Comparison of ENCODE assay signal across 18 mouse cellular contexts in genomic region chr2:148036611-148037160, GRCm38 (mm10). TPM values are rescaled to one million over a fixed set of nuclear protein-coding genes. Genes with fewer than 3 reads are reported as not detected.
DNase-seq lines count a peak whose midpoint lies in the region; ATAC-seq and TF ChIP-seq lines count a peak whose summit lies in the region.
"Had no signal": no experiment of that assay in that cellular context is flagged by ENCODE, and none has a peak within 500 bp of the region (broad histone marks: within the 10 kb centered on the region; RNA-seq: fewer than 3 reads in every experiment).

No protein-coding gene starts in this region.

- H3K4me2 ChIP-seq in hindbrain, embryonic 14.5 days (replicated peaks) = no peak overlapping the region
- H3K4me2 ChIP-seq in lung, postnatal 0 days (replicated peaks; ENCODE audit: low read depth, low read length) = peak overlapping the region; percentile 62
- H3K4me2 ChIP-seq in stomach, embryonic 15.5 days = peak overlapping the region; percentile 39
- H3K4me2 ChIP-seq: embryonic facial prominence, embryonic 12.5 days; forebrain, embryonic 13.5 days; liver, embryonic 13.5 days had no signal

- TF ChIP-seq EP300 in lung, postnatal 0 days (IDR thresholded peaks at IDR 0.05) = no peak

- H3K27me3 ChIP-seq in hindbrain, embryonic 10.5 days (ENCODE audit: insufficient read depth, poor library complexity, severe bottlenecking) = peaks cover 99% of the 10 kb centered on the region
- H3K27me3 ChIP-seq in hindbrain, embryonic 14.5 days (ENCODE audit: control insufficient read depth, insufficient read depth, low read length) = peaks cover 95% of the 10 kb centered on the region
- peaks cover 25% of the 10 kb centered on the region for H3K27me3 ChIP-seq in lung, postnatal 0 days (replicated peaks; ENCODE audit: insufficient read depth, low read length)
- H3K27me3 ChIP-seq in stomach, embryonic 15.5 days (replicated peaks) = peaks cover 58% of the 10 kb centered on the region

- no peak for TF ChIP-seq CTCF in lung, postnatal 0 days (IDR thresholded peaks at IDR 0.05)

- no peaks in the 10 kb centered on the region for H3K9me3 ChIP-seq in hindbrain, embryonic 10.5 days
- H3K9me3 ChIP-seq in hindbrain, embryonic 14.5 days (ENCODE audit: control insufficient read depth, low read length) = no peaks in the 10 kb centered on the region
- H3K9me3 ChIP-seq in lung, postnatal 0 days (ENCODE audit: low read length) = no peaks in the 10 kb centered on the region
- H3K9me3 ChIP-seq in stomach, embryonic 15.5 days = no peaks in the 10 kb centered on the region
- H3K9me3 ChIP-seq: embryonic facial prominence, embryonic 12.5 days; forebrain, embryonic 13.5 days; limb, embryonic 10.5 days; liver, embryonic 13.5 days had no signal

- under 1% methylated on average over 4 of the region's 4 CpGs for WGBS in hindbrain, embryonic 10.5 days
- WGBS in hindbrain, embryonic 14.5 days = under 1% methylated on average over 4 of the region's 4 CpGs
- WGBS in lung, postnatal 0 days = 4% methylated on average over 4 of the region's 4 CpGs
- 7% methylated on average over 4 of the region's 4 CpGs for WGBS in stomach, embryonic 15.5 days

- no peak for ATAC-seq in hindbrain, embryonic 14.5 days (ENCODE audit: low FRiP score)
- ATAC-seq in lung, postnatal 0 days = no peak
- no peak for ATAC-seq in stomach, embryonic 15.5 days (ENCODE audit: insufficient read depth, low FRiP score, low read depth)
- ATAC-seq: forebrain, embryonic 13.5 days; hindbrain, postnatal 0 days; intestine, postnatal 0 days had no signal

- H3K27ac ChIP-seq in hindbrain, embryonic 10.5 days = no peak overlapping the region
- no peak overlapping the region for H3K27ac ChIP-seq in hindbrain, embryonic 14.5 days
- peak overlapping the region; percentile 91 for H3K27ac ChIP-seq in lung, postnatal 0 days (ENCODE audit: low read length)
- H3K27ac ChIP-seq in stomach, embryonic 15.5 days = no peak overlapping the region
- H3K27ac ChIP-seq: embryonic facial prominence, embryonic 12.5 days; forebrain, embryonic 13.5 days; hindbrain, postnatal 0 days; limb, embryonic 10.5 days; liver, embryonic 13.5 days had no signal

- peak; percentile 20 for DNase-seq in hindbrain, embryonic 10.5 days (ENCODE audit: low spot score)
- DNase-seq in hindbrain, embryonic 14.5 days (ENCODE audit: low spot score) = no peak
- DNase-seq in lung, postnatal 0 days (ENCODE audit: low spot score) = no peak
- DNase-seq in lung, postnatal 10 days = no peak
- DNase-seq in ZHBTc4 (ENCODE audit: low read depth, low spot score) = peak; percentile 35
- DNase-seq in urinary bladder, postnatal 25 days (ENCODE audit: low spot score) = no peak
- DNase-seq: cerebellum, adult 2 months; heart, postnatal 36 days; liver, embryonic 13.5 days; thymus, postnatal 14 days had no signal

- no peak overlapping the region for H3K9ac ChIP-seq in hindbrain, embryonic 14.5 days
- no peak overlapping the region for H3K9ac ChIP-seq in lung, postnatal 0 days (replicated peaks; ENCODE audit: low read depth)
- H3K9ac ChIP-seq in stomach, embryonic 15.5 days = no peak overlapping the region
- H3K9ac ChIP-seq: embryonic facial prominence, embryonic 12.5 days; forebrain, embryonic 13.5 days; liver, embryonic 13.5 days had no signal

- peaks cover 10% of the 10 kb centered on the region; the same call in 1 of the 2 replicates for H3K4me1 ChIP-seq in hindbrain, embryonic 10.5 days (replicated peaks)
- H3K4me1 ChIP-seq in hindbrain, embryonic 14.5 days (replicated peaks; ENCODE audit: control insufficient read depth, insufficient read depth, low read length) = no peaks in the 10 kb centered on the region
- H3K4me1 ChIP-seq in lung, postnatal 0 days (ENCODE audit: insufficient read depth, low read depth, low read length) = no peaks in the 10 kb centered on the region
- H3K4me1 ChIP-seq in stomach, embryonic 15.5 days = no peaks in the 10 kb centered on the region
- H3K4me1 ChIP-seq: embryonic facial prominence, embryonic 12.5 days; forebrain, embryonic 13.5 days; liver, embryonic 13.5 days had no signal

- H3K36me3 ChIP-seq in hindbrain, embryonic 10.5 days = no peaks in the 10 kb centered on the region
- H3K36me3 ChIP-seq in hindbrain, embryonic 14.5 days (replicated peaks; ENCODE audit: control insufficient read depth, insufficient read depth) = no peaks in the 10 kb centered on the region
- H3K36me3 ChIP-seq in lung, postnatal 0 days (ENCODE audit: insufficient read depth, low read length) = no peaks in the 10 kb centered on the region
- no peaks in the 10 kb centered on the region for H3K36me3 ChIP-seq in stomach, embryonic 15.5 days
- H3K36me3 ChIP-seq: embryonic facial prominence, embryonic 12.5 days; limb, embryonic 10.5 days; liver, embryonic 13.5 days had no signal

- H3K4me3 ChIP-seq in hindbrain, embryonic 10.5 days = no peak overlapping the region
- no peak overlapping the region for H3K4me3 ChIP-seq in hindbrain, embryonic 14.5 days (replicated peaks; ENCODE audit: low read length)
- no peak overlapping the region for H3K4me3 ChIP-seq in lung, postnatal 0 days (ENCODE audit: low read depth, low read length)
- 0 out of 2 replicates have a peak overlapping the region, but pooled peaks have one; percentile 1 for H3K4me3 ChIP-seq in stomach, embryonic 15.5 days (replicated peaks)
- H3K4me3 ChIP-seq: embryonic facial prominence, embryonic 12.5 days; erythroblast, embryonic 14.5 days; forebrain, embryonic 13.5 days; limb, embryonic 10.5 days; liver, embryonic 13.5 days had no signal

RNA-seq across cellular contexts. Expression of gene Foxa2, which starts 10.1 kb away (rescaled TPM):
- 6.1 and 6.4 TPM in 2 replicates for polyA plus RNA-seq in hindbrain, embryonic 10.5 days (2016; fragmentation: Nextera tagmentation; extraction: Ambion mirVana)
- 2.1 and 2.2 TPM in 2 replicates for polyA plus RNA-seq in hindbrain, embryonic 14.5 days (2014; fragmentation: Nextera tagmentation; extraction: Ambion mirVana)
- polyA plus RNA-seq in lung, postnatal 0 days (2015; fragmentation: Nextera tagmentation; extraction: Ambion mirVana) = 37.0 and 37.7 TPM in 2 replicates
- polyA plus RNA-seq in stomach, embryonic 15.5 days (2015; fragmentation: Nextera tagmentation; extraction: Ambion mirVana) = 13.0 and 18.4 TPM in 2 replicates
- polyA plus RNA-seq: cerebellum, adult 2 months; erythroblast, embryonic 14.5 days; frontal cortex, adult 2 months; limb, embryonic 10.5 days had no signal

Comparison
In these comparisons a context has a peak if more than half of its experiments do, and no peak if none do; other contexts are left out.
1. DNase-seq: peak in hindbrain, embryonic 10.5 days (single experiment) and ZHBTc4 (single experiment); none in hindbrain, embryonic 14.5 days (single experiment), lung, postnatal 0 days (single experiment), lung, postnatal 10 days (single experiment) and urinary bladder, postnatal 25 days (single experiment).